Mouse (Mus musculus) heart, embryonic 16.5 days (tissue): ENCODE measurements around the gene Samd4b. TPM values are rescaled to one million over a fixed set of nuclear protein-coding genes. Genes with fewer than 3 reads are reported as not detected.
"Not testable (repeated sequence)": the region's sequence is repeated elsewhere in the genome, so short reads cannot be mapped to it uniquely, and the experiment has no call there.

Source experiments
- ATAC-seq: fragments of 200-750 bp; cut with Nextera tagmentation; replicated peaks from 2 replicates; pipeline ENCODE4 v1.8.0; 2017; ENCODE audit warnings: moderate number of reproducible peaks; ENCODE audit not compliant: insufficient read depth, low FRiP score; ENCODE audit errors: extremely low read depth
- H3K27ac ChIP-seq: fragments of 300-500 bp; sonication (generic); 2 replicates; pipeline ENCODE4 v1.5.1; 2014; ENCODE audit warnings: mild to moderate bottlenecking, low read length, control low read depth, moderate library complexity
- H3K27me3 ChIP-seq: fragments of 300-500 bp; sonication (generic); 2 replicates; pipeline ENCODE4 v1.6.1; 2014; ENCODE audit warnings: low read length, mixed read lengths; ENCODE audit not compliant: control insufficient read depth, insufficient read depth
- H3K36me3 ChIP-seq: fragments of 300-500 bp; sonication (generic); 2 replicates; pipeline ENCODE4 v1.6.1; 2014; ENCODE audit not compliant: control insufficient read depth, insufficient read depth
- H3K4me1 ChIP-seq: fragments of 300-500 bp; sonication (generic); 2 replicates; pipeline ENCODE4 v1.6.1; 2014; ENCODE audit warnings: low read length, mixed read lengths; ENCODE audit not compliant: control insufficient read depth, insufficient read depth
- H3K4me2 ChIP-seq: fragments of 300-500 bp; sonication (generic); 2 replicates; pipeline ENCODE4 v1.6.1; 2014; ENCODE audit warnings: low read depth, mild to moderate bottlenecking, control low read depth, low read length
- H3K4me3 ChIP-seq: fragments of 300-500 bp; sonication (generic); 2 replicates; pipeline ENCODE4 v1.5.1; 2014; ENCODE audit warnings: mild to moderate bottlenecking, control low read depth, low read length
- H3K9ac ChIP-seq: fragments of 300-500 bp; sonication (generic); 2 replicates; pipeline ENCODE4 v1.6.1; 2014; ENCODE audit warnings: low read length, control low read depth
- H3K9me3 ChIP-seq: fragments of 300-500 bp; sonication (generic); replicated peaks from 2 replicates; pipeline ENCODE4 v1.6.1; 2016; ENCODE audit warnings: low read length; ENCODE audit not compliant: control insufficient read depth
- WGBS: fragments of 180-500 bp; shearing (Covaris S2); extraction: QIAGEN DNeasy Blood & Tissue Kit; methylation state at CpG from one replicate; pipeline ENCODE4 v1.1.7; 2014; 5-methylcytosine and 5-hydroxymethylcytosine counted together
- polyA plus RNA-seq: library from polyadenylated mRNA; unstranded; fragments of >200 nt; fragmentation: Nextera tagmentation; extraction: Ambion mirVana; gene quantifications from 2 replicates; pipeline ENCODE4 v1.2.1, GENCODE M21; 2015

Samd4b gene
- polyA plus RNA-seq, 1 experiment from 2014 or later = 16.0 TPM

- H3K4me3 ChIP-seq, H3K9me3 ChIP-seq, H3K27ac ChIP-seq, H3K9ac ChIP-seq, ATAC-seq, H3K27me3 ChIP-seq, H3K4me2 ChIP-seq: not testable (repeated sequence)
- 74% methylated on average over 6 of the region's 6 CpGs for WGBS
- peaks cover 29% of the 10 kb centered on the region for H3K36me3 ChIP-seq
- H3K4me1 ChIP-seq = peaks cover 26% of the 10 kb centered on the region
Observed at GRCm38 (mm10) chr7:28386877-28387276, 211.1 kb downstream of the Samd4b start.

GRCm38 (mm10) chr7:28386462-28386861, 211.5 kb downstream of the Samd4b start:
- ATAC-seq = peak; percentile 31
- Histone ChIP-seq H3K4me1 (peaks cover 26% of the 10 kb centered on the region), H3K27me3 (no peaks in the 10 kb centered on the region), H3K4me2 (no peak overlapping the region), H3K36me3 (peaks cover 29% of the 10 kb centered on the region), H3K9me3 (no peaks in the 10 kb centered on the region), H3K9ac (no peak overlapping the region), H3K27ac (peak overlapping the region; percentile 58), H3K4me3 (no peak overlapping the region)
- WGBS = 10% methylated on average over 4 of the region's 4 CpGs

- peaks cover 29% of the 10 kb centered on the region for H3K36me3 ChIP-seq
- no peak for ATAC-seq
- H3K27ac ChIP-seq = peak overlapping the region; percentile 58
- H3K9me3 ChIP-seq = no peaks in the 10 kb centered on the region
- H3K4me1 ChIP-seq = peaks cover 28% of the 10 kb centered on the region
- no peaks in the 10 kb centered on the region for H3K27me3 ChIP-seq
- no peak overlapping the region for H3K4me2 ChIP-seq
- WGBS = 76% methylated on average over 7 of the region's 7 CpGs
- H3K9ac ChIP-seq = no peak overlapping the region
- no peak overlapping the region for H3K4me3 ChIP-seq
Observed at GRCm38 (mm10) chr7:28386007-28386406, 211.9 kb downstream of the Samd4b start.

GRCm38 (mm10) chr7:28385196-28385595, 212.7 kb downstream of the Samd4b start:
- H3K27me3 ChIP-seq = no peaks in the 10 kb centered on the region
- H3K27ac ChIP-seq = peak overlapping the region; percentile 22; the same call in 1 of the 2 replicates
- no peaks in the 10 kb centered on the region for H3K9me3 ChIP-seq
- H3K4me1 ChIP-seq = peaks cover 36% of the 10 kb centered on the region
- H3K4me2 ChIP-seq = no peak overlapping the region
- no peak for ATAC-seq
- H3K36me3 ChIP-seq = peaks cover 26% of the 10 kb centered on the region
- no peak overlapping the region for H3K4me3 ChIP-seq
- H3K9ac ChIP-seq = no peak overlapping the region
- 92% methylated on average over 9 of the region's 9 CpGs for WGBS

- H3K9me3 ChIP-seq = no peaks in the 10 kb centered on the region
- ATAC-seq = no peak
- no peak overlapping the region for H3K9ac ChIP-seq
- WGBS = 80% methylated on average over 6 of the region's 6 CpGs
- H3K4me3 ChIP-seq = no peak overlapping the region
- peak overlapping the region; percentile 97; the same call in 1 of the 2 replicates for H3K27ac ChIP-seq
- peaks cover 19% of the 10 kb centered on the region; the same call in 1 of the 2 replicates for H3K36me3 ChIP-seq
- H3K4me2 ChIP-seq = no peak overlapping the region
- peaks cover 44% of the 10 kb centered on the region for H3K4me1 ChIP-seq
- no peaks in the 10 kb centered on the region for H3K27me3 ChIP-seq
Observed at GRCm38 (mm10) chr7:28384162-28384561, 213.8 kb downstream of the Samd4b start.

- 68% methylated on average over 4 of the region's 4 CpGs for WGBS
- Histone ChIP-seq H3K4me3 (no peak overlapping the region), H3K4me2 (no peak overlapping the region), H3K9me3 (no peaks in the 10 kb centered on the region), H3K36me3 (peaks cover 14% of the 10 kb centered on the region; the same call in 1 of the 2 replicates), H3K27ac (peak overlapping the region; percentile 97), H3K4me1 (peaks cover 44% of the 10 kb centered on the region), H3K9ac (peak overlapping the region; percentile 70), H3K27me3 (no peaks in the 10 kb centered on the region)
- ATAC-seq = no peak
Observed at GRCm38 (mm10) chr7:28383606-28384005, 214.3 kb downstream of the Samd4b start.

GRCm38 (mm10) chr7:28382981-28383396, 215.0 kb downstream of the Samd4b start:
- Histone ChIP-seq H3K36me3 (peaks cover 8% of the 10 kb centered on the region; the same call in 1 of the 2 replicates), H3K9ac (peak overlapping the region; percentile 70), H3K4me1 (peaks cover 48% of the 10 kb centered on the region), H3K27ac (peak overlapping the region; percentile 97), H3K4me3 (peak overlapping the region; percentile 42), H3K4me2 (peak overlapping the region; percentile 66), H3K9me3 (no peaks in the 10 kb centered on the region), H3K27me3 (no peaks in the 10 kb centered on the region)
- no peak for ATAC-seq
- WGBS = 10% methylated on average over 11 of the region's 11 CpGs

- H3K36me3 ChIP-seq = 0 out of 2 replicates have a peak, but pooled peaks cover 9% of the 10 kb centered on the region
- H3K27me3 ChIP-seq = no peaks in the 10 kb centered on the region
- peaks cover 53% of the 10 kb centered on the region for H3K4me1 ChIP-seq
- no peak for ATAC-seq
- H3K9ac ChIP-seq = peak overlapping the region; percentile 70
- H3K4me2 ChIP-seq = peak overlapping the region; percentile 66
- peak overlapping the region; percentile 97 for H3K27ac ChIP-seq
- peak overlapping the region; percentile 42 for H3K4me3 ChIP-seq
- WGBS = 21% methylated on average over 10 of the region's 12 CpGs
- H3K9me3 ChIP-seq = no peaks in the 10 kb centered on the region
Observed at GRCm38 (mm10) chr7:28382347-28382951, 215.5 kb downstream of the Samd4b start.

- Histone ChIP-seq H3K9me3 (no peaks in the 10 kb centered on the region), H3K4me3 (peak overlapping the region; percentile 42), H3K4me1 (peaks cover 59% of the 10 kb centered on the region), H3K27me3 (no peaks in the 10 kb centered on the region), H3K4me2 (peak overlapping the region; percentile 66), H3K27ac (peak overlapping the region; percentile 97), H3K36me3 (0 out of 2 replicates have a peak, but pooled peaks cover 7% of the 10 kb centered on the region), H3K9ac (peak overlapping the region; percentile 70)
- 0% methylated on average over 20 of the region's 20 CpGs for WGBS
- peak; percentile 71 for ATAC-seq
Observed at GRCm38 (mm10) chr7:28381938-28382337, 216.0 kb downstream of the Samd4b start.
